Mouse (Mus musculus) intestine, postnatal 0 days (tissue): ENCODE results near the gene Arl4c. TPM values are rescaled to one million over a fixed set of nuclear protein-coding genes. Genes with fewer than 3 reads are reported as not detected.

ENCODE experiments used
- ATAC-seq: fragments of 200-750 bp; cut with Nextera tagmentation; 2 replicates; pipeline ENCODE4 v1.8.0; 2017; ENCODE audit warnings: mild to moderate bottlenecking, moderate TSS enrichment, moderate library complexity
- H3K27ac ChIP-seq: fragments of 300-500 bp; sonication (generic); 2 replicates; pipeline ENCODE4 v1.5.1; 2014; ENCODE audit warnings: mild to moderate bottlenecking, low read depth, low read length, moderate library complexity
- H3K27me3 ChIP-seq: fragments of 300-500 bp; sonication (generic); replicated peaks from 2 replicates; pipeline ENCODE4 v1.6.1; 2014; ENCODE audit warnings: low read length, mixed read lengths; ENCODE audit not compliant: control insufficient read depth, insufficient read depth
- H3K36me3 ChIP-seq: fragments of 300-500 bp; sonication (generic); 2 replicates; pipeline ENCODE4 v1.6.1; 2014; ENCODE audit warnings: mild to moderate bottlenecking, moderate library complexity; ENCODE audit not compliant: control insufficient read depth, insufficient read depth
- H3K4me1 ChIP-seq: fragments of 300-500 bp; sonication (generic); replicated peaks from 2 replicates; pipeline ENCODE4 v1.6.1; 2014; ENCODE audit warnings: antibody characterized with exemption, low read length, mixed read lengths; ENCODE audit not compliant: control insufficient read depth, insufficient read depth
- H3K4me2 ChIP-seq: fragments of 300-500 bp; sonication (generic); replicated peaks from 2 replicates; pipeline ENCODE4 v1.6.1; 2014; ENCODE audit warnings: low read depth, mild to moderate bottlenecking, moderate library complexity
- H3K4me3 ChIP-seq: fragments of 300-500 bp; sonication (generic); 2 replicates; pipeline ENCODE4 v1.5.1; 2014; ENCODE audit warnings: low read depth, low read length
- H3K9ac ChIP-seq: fragments of 300-500 bp; sonication (generic); 2 replicates; pipeline ENCODE4 v1.6.1; 2014; ENCODE audit warnings: mild to moderate bottlenecking, low read depth, low read length
- H3K9me3 ChIP-seq: fragments of 300-500 bp; sonication (generic); 2 replicates; pipeline ENCODE4 v1.6.1; 2016; ENCODE audit warnings: mixed run types; ENCODE audit not compliant: control insufficient read depth
- CTCF ChIP-seq: sonication (generic); IDR thresholded peaks from 2 replicates; pipeline ENCODE4 v1.5.1; 2016; ENCODE audit warnings: low read depth, mild to moderate bottlenecking, control low read depth, antibody characterized with exemption, moderate library complexity
- WGBS: fragments of 180-500 bp; shearing (Covaris S2); extraction: QIAGEN DNeasy Blood & Tissue Kit; methylation state at CpG from one replicate; pipeline ENCODE4 v1.1.7; 2014; 5-methylcytosine and 5-hydroxymethylcytosine counted together
- polyA plus RNA-seq: library from polyadenylated mRNA; unstranded; fragments of >200 nt; fragmentation: Nextera tagmentation; extraction: Ambion mirVana; gene quantifications from 2 replicates; pipeline ENCODE4 v1.2.1, GENCODE M21; 2015

Gene Arl4c
- polyA plus RNA-seq, 1 experiment from 2014 or later, result 2.6 TPM

DNA sequence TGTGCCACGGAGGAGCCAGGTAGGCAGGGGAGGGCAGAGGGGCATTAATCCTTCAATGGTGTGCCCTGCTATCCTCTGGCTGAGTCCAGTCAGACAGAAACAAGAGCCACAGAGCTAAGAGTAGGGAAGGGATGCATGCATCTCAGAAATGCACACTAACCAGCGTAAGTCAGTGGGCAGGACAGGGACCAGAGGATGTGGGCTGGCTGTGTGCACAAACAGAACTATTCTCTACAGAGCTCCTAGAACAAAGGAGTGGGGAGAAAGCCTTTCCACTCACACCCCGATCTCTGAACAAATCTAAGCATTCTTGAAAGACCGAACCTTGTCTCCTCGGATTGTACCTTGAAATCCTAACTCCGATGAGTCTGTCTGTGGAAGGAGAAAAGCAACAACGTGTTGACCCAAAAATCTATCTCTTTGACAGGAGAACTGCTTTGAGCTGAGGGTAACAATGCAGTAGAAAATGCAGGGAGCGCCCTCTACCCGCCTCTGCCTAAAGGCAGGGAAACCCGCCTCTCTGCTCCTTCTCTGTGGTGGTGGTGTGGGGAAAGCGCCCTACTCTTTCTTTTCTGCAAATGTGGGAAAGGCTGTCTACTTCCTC is 18.7 kb upstream of the Arl4c start:
- H3K27me3 ChIP-seq, result no peaks in the 10 kb centered on the region
- ATAC-seq, result no peak
- H3K4me2 ChIP-seq, result no peak overlapping the region
- H3K9me3 ChIP-seq, result no peaks in the 10 kb centered on the region
- no peak overlapping the region for H3K27ac ChIP-seq
- WGBS, result 44% methylated on average over 11 of the region's 11 CpGs
- TF ChIP-seq CTCF, result peak; percentile 32; the same call in 1 of the 2 replicates
- H3K36me3 ChIP-seq, result no peaks in the 10 kb centered on the region
- H3K9ac ChIP-seq, result no peak overlapping the region
- no peak overlapping the region for H3K4me3 ChIP-seq
- no peaks in the 10 kb centered on the region for H3K4me1 ChIP-seq

DNA sequence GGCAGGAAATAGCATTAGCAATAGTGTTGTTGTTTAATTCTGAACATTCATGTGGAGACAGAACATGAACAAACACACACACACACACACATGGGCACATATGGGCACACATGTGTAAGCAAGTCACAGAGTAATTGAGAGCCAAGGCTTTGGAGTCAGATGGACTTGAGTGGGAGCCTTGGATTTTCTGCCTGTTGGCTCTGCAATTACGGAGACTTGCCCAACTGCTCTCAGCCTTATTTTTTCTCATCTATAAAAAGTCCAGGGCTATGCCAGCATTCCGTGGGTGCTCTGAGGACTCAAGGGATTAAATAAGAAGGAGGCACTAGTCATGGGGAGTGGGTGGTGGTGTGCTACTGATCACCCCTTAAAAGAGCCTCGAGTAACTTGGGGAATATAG is 16.5 kb upstream of the Arl4c start:
- H3K4me3 ChIP-seq, result no peak overlapping the region
- 78% methylated on average over 3 of the region's 3 CpGs for WGBS
- H3K36me3 ChIP-seq, result no peaks in the 10 kb centered on the region

DNA sequence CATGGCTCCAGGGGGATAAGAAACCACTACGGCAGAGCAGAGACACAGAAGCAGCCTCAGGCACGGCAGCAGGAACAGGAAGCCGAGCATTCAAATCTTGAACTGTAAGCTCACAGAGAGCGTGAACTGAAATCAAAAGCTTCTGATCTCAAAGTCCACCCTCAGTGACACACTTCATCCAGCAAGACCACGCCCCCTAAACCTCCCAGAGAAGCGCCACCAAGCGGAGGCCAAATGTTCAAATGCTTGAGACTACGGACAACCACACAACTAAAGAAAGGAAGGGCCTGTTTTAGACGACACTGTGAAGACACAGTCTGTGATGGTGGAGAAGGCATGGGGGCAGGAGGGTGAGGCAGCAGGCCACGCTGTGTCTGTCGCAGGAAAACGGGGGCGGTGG is 15.7 kb upstream of the Arl4c start:
- no peaks in the 10 kb centered on the region for H3K27me3 ChIP-seq
- H3K27ac ChIP-seq, result no peak overlapping the region
- no peak overlapping the region for H3K4me2 ChIP-seq
- 79% methylated on average over 13 of the region's 13 CpGs for WGBS
- no peak overlapping the region for H3K4me3 ChIP-seq
- H3K4me1 ChIP-seq, result no peaks in the 10 kb centered on the region
- no peaks in the 10 kb centered on the region for H3K9me3 ChIP-seq
- no peaks in the 10 kb centered on the region for H3K36me3 ChIP-seq
- no peak for TF ChIP-seq CTCF
- no peak overlapping the region for H3K9ac ChIP-seq
- ATAC-seq, result no peak

More for the DNA sequence above, 16.5 kb upstream of the Arl4c start:
- no peak overlapping the region for H3K4me2 ChIP-seq
- TF ChIP-seq CTCF, result no peak
- no peaks in the 10 kb centered on the region for H3K9me3 ChIP-seq
- H3K27ac ChIP-seq, result no peak overlapping the region
- ATAC-seq, result no peak
- no peaks in the 10 kb centered on the region for H3K4me1 ChIP-seq
- no peak overlapping the region for H3K9ac ChIP-seq
- H3K27me3 ChIP-seq, result no peaks in the 10 kb centered on the region

DNA sequence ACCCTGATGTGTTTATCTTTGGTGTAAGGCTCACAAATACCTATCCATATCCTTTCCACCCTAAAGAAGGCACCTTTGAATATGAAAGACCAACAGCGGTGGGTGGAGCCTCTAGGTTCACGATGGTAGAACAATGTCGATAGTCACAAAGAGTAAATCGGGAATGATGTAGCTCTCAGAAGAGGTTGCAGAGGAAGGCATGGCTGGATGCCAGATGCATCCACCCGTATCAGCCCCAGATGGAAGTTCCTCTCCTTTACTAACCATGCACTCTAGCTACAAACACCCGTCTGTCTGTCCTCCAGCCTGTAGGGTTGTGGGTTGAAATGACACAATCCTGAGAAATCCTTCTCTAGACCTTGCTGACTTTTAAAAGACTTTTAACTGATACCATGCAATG is 10.0 kb upstream of the Arl4c start:
- Histone ChIP-seq H3K36me3 (no peaks in the 10 kb centered on the region), H3K9me3 (no peaks in the 10 kb centered on the region), H3K4me1 (no peaks in the 10 kb centered on the region), H3K27me3 (no peaks in the 10 kb centered on the region), H3K4me3 (no peak overlapping the region), H3K4me2 (no peak overlapping the region), H3K9ac (no peak overlapping the region), H3K27ac (no peak overlapping the region)
- TF ChIP-seq CTCF, result no peak
- 85% methylated on average over 6 of the region's 6 CpGs for WGBS
- ATAC-seq, result no peak

DNA sequence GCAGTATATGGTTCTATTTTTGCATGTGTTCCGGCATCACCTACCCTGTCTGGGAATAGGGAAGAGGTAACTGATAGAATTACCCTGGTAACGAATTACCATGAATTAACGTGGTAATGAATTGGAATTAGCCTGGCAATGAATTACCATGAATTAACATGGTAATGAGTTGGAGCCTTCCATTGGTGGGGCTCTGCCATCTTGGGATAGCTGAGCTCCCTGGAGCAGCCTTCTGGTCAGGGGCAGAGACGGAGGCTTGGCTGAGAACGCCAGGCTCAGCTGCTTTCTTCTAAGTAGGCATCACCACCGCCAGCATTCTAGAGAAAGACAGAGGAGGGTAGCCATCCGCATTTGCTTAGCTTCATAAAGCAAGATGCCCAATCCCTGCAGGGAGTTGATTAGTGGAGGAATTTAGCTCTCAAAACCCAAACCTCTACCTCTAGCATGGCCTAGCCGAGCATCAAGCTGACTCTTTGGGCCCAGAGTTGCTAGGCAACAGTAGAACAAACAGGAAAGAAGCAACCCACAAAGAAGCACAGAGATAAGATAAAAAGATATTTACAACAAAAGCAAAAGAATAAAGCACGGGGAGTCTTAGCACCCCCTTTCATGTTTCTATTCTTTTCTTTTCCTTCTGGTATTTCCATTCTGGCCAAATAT is 6.8 kb upstream of the Arl4c start:
- no peak for ATAC-seq
- 74% methylated on average over 9 of the region's 9 CpGs for WGBS
- no peaks in the 10 kb centered on the region for H3K27me3 ChIP-seq

DNA sequence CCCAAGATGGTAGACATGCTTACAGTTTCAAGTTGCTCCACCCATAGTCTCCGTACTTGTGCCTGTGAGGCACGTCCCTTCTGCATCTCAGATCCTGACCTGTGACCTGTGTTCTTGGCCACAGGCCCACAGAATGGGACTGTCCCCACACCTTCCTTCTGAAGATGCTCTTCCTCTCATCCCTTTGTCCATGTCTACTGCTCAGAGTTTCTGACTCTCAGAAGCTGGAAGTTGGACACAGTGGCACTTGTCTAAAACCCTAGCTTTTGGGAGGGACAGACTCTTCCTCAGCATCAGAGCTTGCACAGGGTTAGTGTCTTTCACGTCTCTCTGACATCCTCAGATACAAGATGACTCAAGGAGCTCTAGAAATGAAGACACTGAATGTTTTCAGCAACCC is 6.2 kb upstream of the Arl4c start:
- no peaks in the 10 kb centered on the region for H3K36me3 ChIP-seq
- no peak for ATAC-seq
- H3K4me2 ChIP-seq, result no peak overlapping the region
- no peak for TF ChIP-seq CTCF
- no peaks in the 10 kb centered on the region for H3K9me3 ChIP-seq
- no peaks in the 10 kb centered on the region for H3K4me1 ChIP-seq
- 73% methylated on average over 3 of the region's 3 CpGs for WGBS
- H3K27me3 ChIP-seq, result no peaks in the 10 kb centered on the region
- H3K9ac ChIP-seq, result no peak overlapping the region
- no peak overlapping the region for H3K4me3 ChIP-seq
- no peak overlapping the region for H3K27ac ChIP-seq

More for the DNA sequence above, 6.8 kb upstream of the Arl4c start:
- TF ChIP-seq CTCF, result no peak
- H3K4me2 ChIP-seq, result no peak overlapping the region
- no peaks in the 10 kb centered on the region for H3K9me3 ChIP-seq
- H3K4me1 ChIP-seq, result no peaks in the 10 kb centered on the region
- H3K9ac ChIP-seq, result no peak overlapping the region
- H3K36me3 ChIP-seq, result no peaks in the 10 kb centered on the region
- H3K4me3 ChIP-seq, result no peak overlapping the region
- no peak overlapping the region for H3K27ac ChIP-seq

DNA sequence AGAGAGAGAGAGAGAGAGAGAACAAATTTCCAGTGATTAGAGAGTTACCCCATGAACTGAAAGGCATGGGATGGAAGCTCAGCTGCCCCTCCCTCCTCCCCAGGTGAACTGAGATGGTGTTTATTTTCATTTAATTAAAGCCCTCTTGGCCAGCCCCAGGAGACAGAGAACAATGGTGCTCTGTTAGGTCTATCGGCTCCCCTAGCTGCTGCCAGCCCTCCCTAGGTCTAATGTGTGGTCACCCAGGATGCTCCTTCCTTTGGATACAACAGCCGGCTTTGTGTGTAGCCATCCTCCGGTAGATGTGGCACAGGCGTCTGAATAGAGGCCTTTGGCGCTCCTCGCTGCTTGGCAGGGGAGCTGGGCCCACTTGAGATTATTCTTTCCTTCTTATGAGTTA is 5.5 kb upstream of the Arl4c start:
- Histone ChIP-seq H3K4me3 (no peak overlapping the region), H3K9ac (no peak overlapping the region), H3K4me2 (no peak overlapping the region), H3K9me3 (no peaks in the 10 kb centered on the region), H3K27me3 (no peaks in the 10 kb centered on the region), H3K27ac (no peak overlapping the region), H3K4me1 (no peaks in the 10 kb centered on the region), H3K36me3 (no peaks in the 10 kb centered on the region)
- ATAC-seq, result no peak
- 66% methylated on average over 6 of the region's 6 CpGs for WGBS
- no peak for TF ChIP-seq CTCF
